8 mouse cellular contexts compared by ENCODE assay signal in the genomic region with DNA sequence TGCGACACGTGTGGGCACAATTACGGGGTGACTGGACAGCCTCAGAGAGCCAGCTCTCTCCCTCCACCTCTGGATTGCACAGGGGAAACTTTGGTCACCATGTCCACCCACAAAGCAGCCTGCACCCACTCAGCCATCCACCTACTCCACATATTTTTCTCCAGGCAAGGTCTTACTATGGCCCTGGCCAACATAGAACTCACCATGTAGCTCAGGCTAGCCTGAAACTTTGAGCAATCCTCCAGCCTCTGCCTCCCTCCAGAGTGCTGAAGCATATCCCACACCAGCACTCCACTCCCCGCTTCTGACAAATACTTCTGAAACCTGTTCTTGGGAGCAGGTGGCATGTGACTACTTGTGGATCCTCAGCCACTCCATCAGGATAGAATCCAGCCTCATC. TPM values are rescaled to one million over a fixed set of nuclear protein-coding genes. Genes with fewer than 3 reads are reported as not detected.
DNase-seq lines count a peak whose midpoint lies in the region; ATAC-seq lines count a peak whose summit lies in the region.

No protein-coding gene starts in this region.

- peak overlapping the region; percentile 92 for H3K4me3 ChIP-seq in embryonic facial prominence, embryonic 10.5 days
- peak overlapping the region; percentile 95 for H3K4me3 ChIP-seq in intestine, embryonic 15.5 days (replicated peaks)
- peak overlapping the region; percentile 95 for H3K4me3 ChIP-seq in midbrain, embryonic 16.5 days (ENCODE audit: low read depth, low read length)

- H3K9me3 ChIP-seq in embryonic facial prominence, embryonic 10.5 days, result no peaks in the 10 kb centered on the region
- H3K9me3 ChIP-seq in intestine, embryonic 15.5 days, result no peaks in the 10 kb centered on the region
- no peaks in the 10 kb centered on the region for H3K9me3 ChIP-seq in midbrain, embryonic 16.5 days (replicated peaks; ENCODE audit: control insufficient read depth, low read length, poor library complexity, severe bottlenecking)

- peak overlapping the region; percentile 86 for H3K4me2 ChIP-seq in intestine, embryonic 15.5 days (replicated peaks)
- H3K4me2 ChIP-seq in midbrain, embryonic 16.5 days (ENCODE audit: low read length), result peak overlapping the region; percentile 99

- peaks cover 59% of the 10 kb centered on the region for H3K4me1 ChIP-seq in embryonic facial prominence, embryonic 10.5 days
- H3K4me1 ChIP-seq in intestine, embryonic 15.5 days (replicated peaks), result peaks cover 35% of the 10 kb centered on the region
- H3K4me1 ChIP-seq in midbrain, embryonic 16.5 days (ENCODE audit: control insufficient read depth, insufficient read depth, low read length), result peaks cover 40% of the 10 kb centered on the region

- H3K9ac ChIP-seq in intestine, embryonic 15.5 days, result peak overlapping the region; percentile 3; the same call in 1 of the 2 replicates
- H3K9ac ChIP-seq in midbrain, embryonic 16.5 days (ENCODE audit: low read depth, low read length), result peak overlapping the region; percentile 94

- no peak for ATAC-seq in intestine, embryonic 15.5 days
- no peak for ATAC-seq in midbrain, embryonic 16.5 days

- WGBS in embryonic facial prominence, embryonic 10.5 days, result 65% methylated on average over 4 of the region's 4 CpGs
- WGBS in intestine, embryonic 15.5 days, result 59% methylated on average over 4 of the region's 4 CpGs
- WGBS in midbrain, embryonic 16.5 days, result 66% methylated on average over 4 of the region's 4 CpGs

- H3K27ac ChIP-seq in embryonic facial prominence, embryonic 10.5 days (replicated peaks), result no peak overlapping the region
- H3K27ac ChIP-seq in intestine, embryonic 15.5 days, result peak overlapping the region; percentile 9; the same call in 1 of the 2 replicates
- no peak overlapping the region for H3K27ac ChIP-seq in midbrain, embryonic 16.5 days (ENCODE audit: low read length)

- H3K36me3 ChIP-seq in embryonic facial prominence, embryonic 10.5 days (replicated peaks), result peaks cover 15% of the 10 kb centered on the region
- H3K36me3 ChIP-seq in intestine, embryonic 15.5 days, result no peaks in the 10 kb centered on the region
- no peaks in the 10 kb centered on the region for H3K36me3 ChIP-seq in midbrain, embryonic 16.5 days (ENCODE audit: control insufficient read depth, insufficient read depth, low read length)

- DNase-seq in kidney, adult 9 months, result peak; percentile 38
- DNase-seq in kidney, postnatal 14 days, result no peak
- DNase-seq in embryonic facial prominence, embryonic 10.5 days (ENCODE audit: low spot score), result no peak
- no peak for DNase-seq in c-Kit-positive CD71-positive TER-119-positive erythroid progenitor cells, embryonic 14.5 days (ENCODE audit: low spot score)
- DNase-seq in thymus, postnatal 36 days, result no peak
- DNase-seq in left cerebral cortex, adult 11 months (ENCODE audit: low spot score), result no peak

- no peaks in the 10 kb centered on the region for H3K27me3 ChIP-seq in embryonic facial prominence, embryonic 10.5 days (replicated peaks; ENCODE audit: low read depth, poor library complexity, severe bottlenecking)
- H3K27me3 ChIP-seq in intestine, embryonic 15.5 days (replicated peaks), result no peaks in the 10 kb centered on the region
- no peaks in the 10 kb centered on the region for H3K27me3 ChIP-seq in midbrain, embryonic 16.5 days (ENCODE audit: control insufficient read depth, insufficient read depth, low read depth, low read length)

RNA-seq across cellular contexts. Expression of a gene that starts 1.9 kb away (rescaled TPM):
- polyA plus RNA-seq in embryonic facial prominence, embryonic 10.5 days (2016; fragmentation: Nextera tagmentation; extraction: Ambion mirVana), result 41.9 and 43.3 TPM in 2 replicates
- polyA plus RNA-seq in intestine, embryonic 15.5 days (2015; fragmentation: Nextera tagmentation; extraction: Ambion mirVana), result 90.4 and 95.3 TPM in 2 replicates
- 18.7 and 26.9 TPM in 2 replicates for polyA plus RNA-seq in midbrain, embryonic 16.5 days (2015; fragmentation: Nextera tagmentation; extraction: Ambion mirVana)
